Comparison of ENCODE assay signal across 8 mouse cellular contexts in the genomic region with DNA sequence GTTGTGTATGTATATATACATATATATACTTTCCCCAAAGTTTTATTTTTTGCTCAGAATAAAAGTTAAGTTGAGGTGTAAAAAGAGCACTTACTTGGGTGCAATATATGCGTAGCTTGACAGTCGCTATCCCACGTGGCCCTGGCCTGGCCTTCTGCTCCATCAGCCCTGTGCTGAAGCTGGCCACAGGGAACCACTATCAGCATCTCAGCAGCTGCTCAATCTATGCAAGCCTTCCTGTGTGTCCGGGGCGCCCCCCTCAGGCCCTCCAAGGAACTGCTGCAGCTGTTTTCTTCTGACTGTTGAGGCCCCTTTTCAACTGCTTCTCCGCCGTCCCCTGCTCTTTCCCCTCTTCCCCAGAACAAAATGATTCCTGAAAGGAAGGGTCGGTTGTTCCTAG. TPM values are rescaled to one million over a fixed set of nuclear protein-coding genes. Genes with fewer than 3 reads are reported as not detected.
DNase-seq lines count a peak whose midpoint lies in the region; ATAC-seq and TF ChIP-seq lines count a peak whose summit lies in the region.

No protein-coding gene starts in this region.

- no peak overlapping the region for H3K4me3 ChIP-seq in heart, embryonic 11.5 days (ENCODE audit: low read depth, low read length)
- H3K4me3 ChIP-seq in hindbrain, postnatal 0 days (ENCODE audit: low read length), result no peak overlapping the region
- 0 out of 2 replicates have a peak overlapping the region, but pooled peaks have one; percentile 3 for H3K4me3 ChIP-seq in limb, embryonic 10.5 days

- H3K27me3 ChIP-seq in heart, embryonic 11.5 days (ENCODE audit: control insufficient read depth, insufficient read depth, low read length), result no peaks in the 10 kb centered on the region
- no peaks in the 10 kb centered on the region for H3K27me3 ChIP-seq in hindbrain, postnatal 0 days (ENCODE audit: insufficient read depth, low read length)
- H3K27me3 ChIP-seq in limb, embryonic 10.5 days (ENCODE audit: low read depth, poor library complexity, severe bottlenecking), result no peaks in the 10 kb centered on the region

- DNase-seq in heart, adult 18-20 months, result peak; percentile 71 to 90
- DNase-seq in hindbrain, postnatal 0 days (ENCODE audit: low spot score), result peak; percentile 88
- DNase-seq in limb, embryonic 10.5 days (ENCODE audit: low spot score), result peak; percentile 83
- peak; percentile 47 to 67 for DNase-seq in monocyte, adult 2 months (ENCODE audit: low read depth in 1 of 2, low spot score in 2 of 2)
- DNase-seq in spleen, postnatal 14 days (ENCODE audit: low spot score in 2 of 2), result peak; percentile 63 to 77

- peaks cover 4% of the 10 kb centered on the region; the same call in 1 of the 2 replicates for H3K36me3 ChIP-seq in heart, embryonic 11.5 days (ENCODE audit: control insufficient read depth, insufficient read depth, low read length)
- peaks cover 3% of the 10 kb centered on the region; the same call in 1 of the 2 replicates for H3K36me3 ChIP-seq in hindbrain, postnatal 0 days (ENCODE audit: insufficient read depth, low read length)
- peaks cover 42% of the 10 kb centered on the region for H3K36me3 ChIP-seq in limb, embryonic 10.5 days

- 7% methylated on average over 8 of the region's 8 CpGs for WGBS in heart, embryonic 11.5 days (ENCODE audit: insufficient replicate concordance)
- 8% methylated on average over 8 of the region's 8 CpGs for WGBS in hindbrain, postnatal 0 days
- WGBS in limb, embryonic 10.5 days, result 13% methylated on average over 8 of the region's 8 CpGs

- no peaks in the 10 kb centered on the region for H3K9me3 ChIP-seq in heart, embryonic 11.5 days (replicated peaks; ENCODE audit: control insufficient read depth, low read length)
- H3K9me3 ChIP-seq in hindbrain, postnatal 0 days (ENCODE audit: low read length), result no peaks in the 10 kb centered on the region
- no peaks in the 10 kb centered on the region for H3K9me3 ChIP-seq in limb, embryonic 10.5 days (replicated peaks)

- peak; percentile 93 for TF ChIP-seq CTCF in hindbrain, postnatal 0 days (IDR thresholded peaks at IDR 0.05; ENCODE audit: low read depth)

- peaks cover 13% of the 10 kb centered on the region for H3K4me1 ChIP-seq in heart, embryonic 11.5 days (ENCODE audit: control insufficient read depth, insufficient read depth, low read length)
- H3K4me1 ChIP-seq in hindbrain, postnatal 0 days (ENCODE audit: insufficient read depth, low read length), result peaks cover 12% of the 10 kb centered on the region
- H3K4me1 ChIP-seq in limb, embryonic 10.5 days, result peaks cover 28% of the 10 kb centered on the region

- no peak overlapping the region for H3K9ac ChIP-seq in heart, embryonic 11.5 days (ENCODE audit: low read depth, low read length)
- H3K9ac ChIP-seq in hindbrain, postnatal 0 days (replicated peaks; ENCODE audit: low read length), result no peak overlapping the region

- no peak overlapping the region for H3K27ac ChIP-seq in heart, embryonic 11.5 days (ENCODE audit: low read depth, low read length)
- H3K27ac ChIP-seq in hindbrain, postnatal 0 days, result 0 out of 2 replicates have a peak overlapping the region, but pooled peaks have one; percentile 8
- no peak overlapping the region for H3K27ac ChIP-seq in limb, embryonic 10.5 days

- no peak for ATAC-seq in heart, embryonic 11.5 days (replicated peaks; ENCODE audit: insufficient number of reproducible peaks, low FRiP score, low TSS enrichment)
- 0 out of 2 replicates have a peak, but pooled peaks have one; percentile 23 for ATAC-seq in cerebellum, adult (ENCODE audit: insufficient number of reproducible peaks, low FRiP score, low TSS enrichment)
- peak; percentile 11; the same call in 1 of the 2 replicates for ATAC-seq in frontal cortex, adult (ENCODE audit: low TSS enrichment)
- peak; percentile 28; the same call in 1 of the 2 replicates for ATAC-seq in hindbrain, postnatal 0 days

- H3K4me2 ChIP-seq in heart, embryonic 11.5 days, result no peak overlapping the region
- no peak overlapping the region for H3K4me2 ChIP-seq in hindbrain, postnatal 0 days (ENCODE audit: low read depth, low read length)

RNA-seq across cellular contexts. Expression of gene Yrdc, which starts 2.9 kb away (rescaled TPM):
- 10 to 100 TPM; 20.0 to 20.5 TPM for total RNA-seq in heart, adult 18-20 months (2021)
- polyA plus RNA-seq in heart, embryonic 11.5 days (2014; fragmentation: Nextera tagmentation; extraction: Ambion mirVana), result 25.4 and 28.0 TPM in 2 replicates
- 52.9 and 76.1 TPM in 2 replicates for total RNA-seq in hindbrain, postnatal 0 days (2014; rRNA removed)
- polyA plus RNA-seq in hindbrain, postnatal 0 days (2015; fragmentation: Nextera tagmentation; extraction: Ambion mirVana), result 47.0 and 52.9 TPM in 2 replicates
- 43.7 and 45.7 TPM in 2 replicates for polyA plus RNA-seq in limb, embryonic 10.5 days (2016; fragmentation: Nextera tagmentation; extraction: Ambion mirVana)

RNA-seq across cellular contexts. Expression of gene 1110065P20Rik, which starts 3.4 kb away (rescaled TPM):
- total RNA-seq in heart, adult 18-20 months (2021), result 10 to 100 TPM; 20.7 to 26.9 TPM
- 41.4 and 46.3 TPM in 2 replicates for polyA plus RNA-seq in heart, embryonic 11.5 days (2014; fragmentation: Nextera tagmentation; extraction: Ambion mirVana)
- total RNA-seq in hindbrain, postnatal 0 days (2014; rRNA removed), result 206 and 212 TPM in 2 replicates
- 143 and 152 TPM in 2 replicates for polyA plus RNA-seq in hindbrain, postnatal 0 days (2015; fragmentation: Nextera tagmentation; extraction: Ambion mirVana)
- polyA plus RNA-seq in limb, embryonic 10.5 days (2016; fragmentation: Nextera tagmentation; extraction: Ambion mirVana), result 33.5 and 41.6 TPM in 2 replicates

RNA-seq across cellular contexts. Expression of gene Maneal, which starts 14.4 kb away (rescaled TPM):
- under 1 TPM; 0.52 to 0.57 TPM for total RNA-seq in heart, adult 18-20 months (2021)
- 0.13 and 0.21 TPM in 2 replicates for polyA plus RNA-seq in heart, embryonic 11.5 days (2014; fragmentation: Nextera tagmentation; extraction: Ambion mirVana)
- total RNA-seq in hindbrain, postnatal 0 days (2014; rRNA removed), result 52.3 and 56.9 TPM in 2 replicates
- 9.4 and 9.6 TPM in 2 replicates for polyA plus RNA-seq in hindbrain, postnatal 0 days (2015; fragmentation: Nextera tagmentation; extraction: Ambion mirVana)
- 0.26 and 0.28 TPM in 2 replicates for polyA plus RNA-seq in limb, embryonic 10.5 days (2016; fragmentation: Nextera tagmentation; extraction: Ambion mirVana)

RNA-seq across cellular contexts. Expression of gene Epha10, which starts 33.1 kb away (rescaled TPM):
- not detected for total RNA-seq in heart, adult 18-20 months (2021)
- polyA plus RNA-seq in heart, embryonic 11.5 days (2014; fragmentation: Nextera tagmentation; extraction: Ambion mirVana), result not detected in 2 replicates
- 28.4 and 49.6 TPM in 2 replicates for total RNA-seq in hindbrain, postnatal 0 days (2014; rRNA removed)
- polyA plus RNA-seq in hindbrain, postnatal 0 days (2015; fragmentation: Nextera tagmentation; extraction: Ambion mirVana), result 13.7 and 14.2 TPM in 2 replicates
- 0.05 and 0.06 TPM in 2 replicates for polyA plus RNA-seq in limb, embryonic 10.5 days (2016; fragmentation: Nextera tagmentation; extraction: Ambion mirVana)

RNA-seq across cellular contexts. Expression of gene Mtf1, which starts 45.7 kb away (rescaled TPM):
- 10 to 100 TPM; 15.0 to 15.1 TPM for total RNA-seq in heart, adult 18-20 months (2021)
- polyA plus RNA-seq in heart, embryonic 11.5 days (2014; fragmentation: Nextera tagmentation; extraction: Ambion mirVana), result 11.0 and 13.5 TPM in 2 replicates
- 7.7 and 17.3 TPM in 2 replicates for total RNA-seq in hindbrain, postnatal 0 days (2014; rRNA removed)
- 23.4 and 24.7 TPM in 2 replicates for polyA plus RNA-seq in hindbrain, postnatal 0 days (2015; fragmentation: Nextera tagmentation; extraction: Ambion mirVana)
- polyA plus RNA-seq in limb, embryonic 10.5 days (2016; fragmentation: Nextera tagmentation; extraction: Ambion mirVana), result 15.6 and 17.3 TPM in 2 replicates
